Mouse (Mus musculus) MEL (cell line): ENCODE data around the gene Robo1. TPM values are rescaled to one million over a fixed set of nuclear protein-coding genes. Genes with fewer than 3 reads are reported as not detected.
"Not testable (repeated sequence)": the region's sequence is repeated elsewhere in the genome, so short reads cannot be mapped to it uniquely, and the experiment has no call there.

Experiments
- DNase-seq: peaks from one replicate; pipeline ENCODE4 v3.0.0; 2011; ENCODE audit warnings: low read depth, low spot score
- H3K27ac ChIP-seq: 2 replicates; pipeline ENCODE4 v1.5.1; 2012; ENCODE audit warnings: low read depth, mild to moderate bottlenecking, control low read depth, low read length, moderate library complexity; ENCODE audit not compliant: control insufficient read depth
- H3K27me3 ChIP-seq, 2 experiments: fragments of 150-350 bp in 1 of 2; sonication (generic) in 1 of 2; 2 replicates each; pipeline ENCODE4 v1.6.1; 2012; ENCODE audit warnings: low read length in 2 of 2, mild to moderate bottlenecking in 2 of 2, improper control_type of control experiment in 1 of 2, moderate library complexity in 1 of 2; ENCODE audit not compliant: insufficient read depth in 2 of 2, control insufficient read depth in 1 of 2
- H3K36me3 ChIP-seq, 2 experiments: 2 replicates each; pipeline ENCODE4 v1.6.1; 2012 to 2014; ENCODE audit warnings: low read length in 2 of 2, improper control_type of control experiment in 1 of 2, inconsistent platforms in 1 of 2, mild to moderate bottlenecking in 1 of 2; ENCODE audit not compliant: insufficient read depth in 2 of 2, control insufficient read depth in 1 of 2
- H3K4me1 ChIP-seq, 2 experiments: fragments of 150-350 bp in 1 of 2; sonication (generic) in 1 of 2; 2 replicates each; pipeline ENCODE4 v1.6.1; 2012; ENCODE audit warnings: low read length in 2 of 2, improper control_type of control experiment in 1 of 2, mild to moderate bottlenecking in 1 of 2; ENCODE audit not compliant: insufficient read depth in 2 of 2, control insufficient read depth in 1 of 2
- H3K4me3 ChIP-seq, 2 experiments: fragments of 150-350 bp in 1 of 2; sonication (generic) in 1 of 2; 2 replicates each; pipeline ENCODE4 v1.5.1; 2012; ENCODE audit warnings: low read depth in 2 of 2, low read length in 2 of 2, mild to moderate bottlenecking in 2 of 2, moderate library complexity in 2 of 2, control low read depth in 1 of 2, improper control_type of control experiment in 1 of 2; ENCODE audit not compliant: control insufficient read depth in 1 of 2, insufficient read depth in 1 of 2
- H3K79me2 ChIP-seq: 2 replicates; pipeline ENCODE4 v1.6.1; 2012; ENCODE audit warnings: mild to moderate bottlenecking, low read length, moderate library complexity; ENCODE audit not compliant: control insufficient read depth, poor library complexity, insufficient read depth
- H3K9ac ChIP-seq: 2 replicates; pipeline ENCODE4 v1.6.1; 2012; ENCODE audit warnings: low read depth, mild to moderate bottlenecking, control low read depth, low read length, moderate library complexity; ENCODE audit not compliant: control insufficient read depth, poor library complexity, severe bottlenecking
- H3K9me3 ChIP-seq: fragments of 150-350 bp; sonication (generic); replicated peaks from 2 replicates; pipeline ENCODE4 v1.6.1; 2012; ENCODE audit warnings: mild to moderate bottlenecking, low read length, improper control_type of control experiment, moderate library complexity; ENCODE audit not compliant: insufficient read depth
- BHLHE40 ChIP-seq: IDR thresholded peaks from 2 replicates; pipeline ENCODE4 v1.6.1; 2012; ENCODE audit warnings: low read depth, mild to moderate bottlenecking, inconsistent platforms, low read length, improper control_type of control experiment, borderline replicate concordance
- CHD1 ChIP-seq: IDR thresholded peaks from 2 replicates; pipeline ENCODE4 v1.6.1; 2012; ENCODE audit warnings: low read depth, mild to moderate bottlenecking, inconsistent platforms, low read length, improper control_type of control experiment
- CHD2 ChIP-seq: IDR thresholded peaks from 2 replicates; pipeline ENCODE4 v1.6.1; 2011; ENCODE audit warnings: low read length, improper control_type of control experiment
- CTCF ChIP-seq, 3 experiments: IDR thresholded peaks in 2 of 3; conservative IDR thresholded peaks in 1 of 3; 2 replicates each; pipeline ENCODE4 v1.5.1; 2011 to 2012; ENCODE audit warnings: low read length in 3 of 3, low read depth in 2 of 3, mild to moderate bottlenecking in 2 of 3, improper control_type of control experiment in 1 of 3, inconsistent platforms in 1 of 3, mixed read lengths in 1 of 3, moderate library complexity in 1 of 3; ENCODE audit not compliant: control insufficient read depth in 1 of 3, insufficient read depth in 1 of 3, poor library complexity in 1 of 3, severe bottlenecking in 1 of 3
- EP300 ChIP-seq, 2 experiments: IDR thresholded peaks; 2 replicates each; pipeline ENCODE4 v1.6.1; 2011; ENCODE audit warnings: improper control_type of control experiment in 2 of 2, low read length in 2 of 2, low read depth in 1 of 2, mild to moderate bottlenecking in 1 of 2
- ETS1 ChIP-seq: IDR thresholded peaks from 2 replicates; pipeline ENCODE4 v1.6.1; 2012; ENCODE audit warnings: low read depth, mild to moderate bottlenecking, inconsistent platforms, low read length, improper control_type of control experiment, moderate library complexity
- GABPA ChIP-seq: IDR thresholded peaks from 2 replicates; pipeline ENCODE4 v1.6.1; 2012; ENCODE audit warnings: low read depth, mild to moderate bottlenecking, inconsistent platforms, low read length, improper control_type of control experiment, moderate library complexity
- GATA1 ChIP-seq: IDR thresholded peaks from 2 replicates; pipeline ENCODE4 v1.6.1; 2011; ENCODE audit warnings: low read depth, low read length, improper control_type of control experiment
- KAT2A ChIP-seq: conservative IDR thresholded peaks from 2 replicates; pipeline ENCODE4 v1.6.1; 2012; ENCODE audit warnings: low read depth, low read length, improper control_type of control experiment, inconsistent platforms
- MAFK ChIP-seq: IDR thresholded peaks from 2 replicates; pipeline ENCODE4 v1.6.1; 2011; ENCODE audit warnings: low read depth, mild to moderate bottlenecking, low read length, improper control_type of control experiment, borderline replicate concordance
- MAX ChIP-seq: IDR thresholded peaks from 2 replicates; pipeline ENCODE4 v1.6.1; 2011; ENCODE audit warnings: low read length, improper control_type of control experiment
- MAZ ChIP-seq: IDR thresholded peaks from 2 replicates; pipeline ENCODE4 v1.6.1; 2012; ENCODE audit warnings: low read depth, mild to moderate bottlenecking, inconsistent platforms, low read length, improper control_type of control experiment
- NRF1 ChIP-seq: IDR thresholded peaks from 2 replicates; pipeline ENCODE4 v1.6.1; 2014; ENCODE audit warnings: low read depth, mild to moderate bottlenecking, inconsistent platforms, low read length, improper control_type of control experiment, moderate library complexity; ENCODE audit not compliant: poor library complexity, insufficient read depth, severe bottlenecking
- POLR2AphosphoS2 ChIP-seq: IDR thresholded peaks from 2 replicates; pipeline ENCODE4 v1.6.1; 2011; ENCODE audit warnings: low read length, improper control_type of control experiment
- RCOR1 ChIP-seq: IDR thresholded peaks from 2 replicates; pipeline ENCODE4 v1.6.1; 2012; ENCODE audit warnings: low read depth, mild to moderate bottlenecking, inconsistent platforms, low read length, improper control_type of control experiment
- SMC3 ChIP-seq: IDR thresholded peaks from 2 replicates; pipeline ENCODE4 v1.6.1; 2011; ENCODE audit warnings: low read depth, low read length, improper control_type of control experiment
- TAL1 ChIP-seq: IDR thresholded peaks from 2 replicates; pipeline ENCODE4 v1.6.1; 2012; ENCODE audit warnings: mild to moderate bottlenecking, inconsistent platforms, low read length, moderate library complexity, mixed read lengths
- UBTF ChIP-seq: IDR thresholded peaks from 2 replicates; pipeline ENCODE4 v1.6.1; 2012; ENCODE audit warnings: low read depth, mild to moderate bottlenecking, inconsistent platforms, low read length, improper control_type of control experiment, moderate library complexity, borderline replicate concordance; ENCODE audit not compliant: insufficient read depth
- USF1 ChIP-seq: IDR thresholded peaks from 2 replicates; pipeline ENCODE4 v1.6.1; 2014; ENCODE audit warnings: low read depth, mild to moderate bottlenecking, inconsistent platforms, low read length, improper control_type of control experiment, moderate library complexity
- USF2 ChIP-seq, 2 experiments: IDR thresholded peaks; 2 replicates each; pipeline ENCODE4 v1.6.1; 2011 to 2012; ENCODE audit warnings: improper control_type of control experiment in 2 of 2, low read length in 2 of 2, borderline replicate concordance in 1 of 2, inconsistent platforms in 1 of 2, low read depth in 1 of 2, mild to moderate bottlenecking in 1 of 2; ENCODE audit not compliant: insufficient read depth in 1 of 2
- ZNF384 ChIP-seq: IDR thresholded peaks from 2 replicates; pipeline ENCODE4 v1.6.1; 2012; ENCODE audit warnings: low read depth, mild to moderate bottlenecking, inconsistent platforms, low read length, improper control_type of control experiment
- polyA plus RNA-seq, 2 experiments: library from polyadenylated mRNA; stranded (reverse) in 1 of 2; unstranded in 1 of 2; fragments of >175 nt in 1 of 2; fragments of >200 nt in 1 of 2; gene quantifications; 2 replicates each; pipeline versions ENCODE4 v1.2.1 to v1.2.4; 2012; ENCODE audit warnings: low replicate concordance in 2 of 2, low read depth in 1 of 2; ENCODE audit not compliant: insufficient read length in 2 of 2, insufficient read depth in 1 of 2, missing spikeins in 1 of 2
- total RNA-seq: library from RNA; depleted of rRNA; stranded (reverse); fragments of 300-350 nt; gene quantifications from 2 replicates; pipeline ENCODE4 v1.2.3, GENCODE M21; 2012

Robo1 gene
- total and polyA plus RNA-seq, 3 experiments: not detected

- DNase-seq: no peak
- Histone ChIP-seq H3K4me1 (no peaks in the 10 kb centered on the region), H3K9me3 (no peaks in the 10 kb centered on the region), H3K4me3 (no peak overlapping the region), H3K27ac (no peak overlapping the region), H3K36me3 (no peaks in the 10 kb centered on the region), H3K9ac (no peak overlapping the region), H3K79me2 (no peaks in the 10 kb centered on the region), H3K27me3 (no peaks in the 10 kb centered on the region)
- no peak for TF ChIP-seq BHLHE40
- TF ChIP-seq TAL1: no peak
- TF ChIP-seq CHD1: no peak
- no peak for TF ChIP-seq MAZ
- TF ChIP-seq MAX: no peak
- TF ChIP-seq, all 39 proteins: peak for 0
Measured at GRCm38 (mm10) chr16:72551672-72552243, 243.7 kb downstream of the Robo1 start.

GRCm38 (mm10) chr16:72553713-72554112 is 245.6 kb downstream of the Robo1 start:
- H3K27ac ChIP-seq: no peak overlapping the region
- no peaks in the 10 kb centered on the region for H3K79me2 ChIP-seq
- H3K4me3 ChIP-seq: no peak overlapping the region
- no peak overlapping the region for H3K9ac ChIP-seq
- H3K36me3 ChIP-seq: no peaks in the 10 kb centered on the region
- no peaks in the 10 kb centered on the region for H3K27me3 ChIP-seq
- no peaks in the 10 kb centered on the region for H3K9me3 ChIP-seq
- no peaks in the 10 kb centered on the region for H3K4me1 ChIP-seq
- no peak for DNase-seq
- TF ChIP-seq RCOR1 (no peak), EP300 (IDR thresholded peaks at IDR 0.05; ENCODE audit: low read depth in 1 of 2, low read length in 2 of 2) (no peak), GABPA (no peak), GATA1 (no peak), KAT2A (no peak), USF2 (IDR thresholded peaks at IDR 0.05; ENCODE audit: borderline replicate concordance in 1 of 2, insufficient read depth in 1 of 2, low read depth in 1 of 2, low read length in 2 of 2) (no peak), CHD2 (no peak), SMC3 (no peak), MAFK (no peak), ETS1 (no peak), MAZ (no peak), NRF1 (no peak), POLR2AphosphoS2 (no peak), UBTF (no peak), ZNF384 (no peak), BHLHE40 (no peak), USF1 (no peak), CTCF (IDR thresholded peaks at IDR 0.05 in 2 of 3, conservative IDR thresholded peaks at IDR 0.05 in 1 of 3; ENCODE audit: control insufficient read depth in 1 of 3, insufficient read depth in 1 of 3, low read depth in 2 of 3, low read length in 3 of 3, poor library complexity in 1 of 3, severe bottlenecking in 1 of 3) (no peak)

GRCm38 (mm10) chr16:72562149-72562548 is 254.0 kb downstream of the Robo1 start:
- H3K4me3 ChIP-seq, H3K9ac ChIP-seq, H3K36me3 ChIP-seq, H3K27me3 ChIP-seq, H3K9me3 ChIP-seq, DNase-seq, H3K27ac ChIP-seq, H3K4me1 ChIP-seq, H3K79me2 ChIP-seq: not testable (repeated sequence)
